Mouse (Mus musculus) kidney, postnatal 4 days (tissue): Measurements from ENCODE around the gene Olfr444.

ENCODE experiments used
- DNase-seq, 2 experiments: peaks; one replicate each; pipeline ENCODE4 v3.0.0; 2021; ENCODE audit warnings: mixed read lengths in 2 of 2

Olfr444 gene

GRCm38 (mm10) chr6:42948767-42949166 lies at the start of gene Olfr444:
Gene Olfr444 (plus strand): TSS chr6:42949067.
- DNase-seq: no peak

GRCm38 (mm10) chr6:42900345-42900744 lies 48.5 kb upstream of the Olfr444 start:
- no peak for DNase-seq

- no peak for DNase-seq
Measured at GRCm38 (mm10) chr6:42908578-42908977, 40.3 kb upstream of the Olfr444 start, which contains the start of gene Olfr447. Gene Olfr447 (plus strand): TSS chr6:42908878.

- DNase-seq: no peak
Measured at GRCm38 (mm10) chr6:42921077-42921476, 27.8 kb upstream of the Olfr444 start, which contains the start of gene Olfr446. Gene Olfr446 (plus strand): TSS chr6:42921377.

- DNase-seq: no peak
Measured at GRCm38 (mm10) chr6:42980377-42980776, 31.5 kb downstream of the Olfr444 start.
